Mouse (Mus musculus): ENCODE measurements around the gene Zfp277. TPM values are rescaled to one million over a fixed set of nuclear protein-coding genes. Genes with fewer than 3 reads are reported as not detected.

Gene Zfp277
- polyA plus RNA-seq, 1 experiment from 2014 or later = 41.9 TPM

- no peak for DNase-seq (ENCODE audit: low spot score)
- no peak for ATAC-seq (replicated peaks; ENCODE audit: low FRiP score, low TSS enrichment, low read depth)
Observed at GRCm38 (mm10) chr12:40303960-40304359, 141.7 kb downstream of the Zfp277 start.

GRCm38 (mm10) chr12:40298636-40299035 is 147.1 kb downstream of the Zfp277 start:
- WGBS = 81% methylated on average over 3 of the region's 3 CpGs
- Histone ChIP-seq H3K4me1 (replicated peaks; ENCODE audit: control insufficient read depth, insufficient read depth, low read length) (no peaks in the 10 kb centered on the region), H3K9me3 (ENCODE audit: control insufficient read depth, low read length) (no peaks in the 10 kb centered on the region), H3K27me3 (replicated peaks; ENCODE audit: control insufficient read depth, insufficient read depth, low read length) (no peaks in the 10 kb centered on the region), H3K4me2 (ENCODE audit: low read length) (no peak overlapping the region), H3K27ac (ENCODE audit: low read depth) (no peak overlapping the region), H3K4me3 (ENCODE audit: low read depth, low read length) (no peak overlapping the region), H3K9ac (ENCODE audit: low read length) (no peak overlapping the region), H3K36me3 (ENCODE audit: control insufficient read depth, insufficient read depth, low read length) (no peaks in the 10 kb centered on the region)
- ATAC-seq (replicated peaks; ENCODE audit: low FRiP score, low TSS enrichment, low read depth) (no peak), DNase-seq (ENCODE audit: low spot score) (no peak)

More at GRCm38 (mm10) chr12:40303960-40304359, 141.7 kb downstream of the Zfp277 start:
- H3K27ac ChIP-seq (ENCODE audit: low read depth) = no peak overlapping the region
- no peak overlapping the region for H3K4me2 ChIP-seq (ENCODE audit: low read length)
- H3K4me1 ChIP-seq (replicated peaks; ENCODE audit: control insufficient read depth, insufficient read depth, low read length) = no peaks in the 10 kb centered on the region
- no peaks in the 10 kb centered on the region for H3K27me3 ChIP-seq (replicated peaks; ENCODE audit: control insufficient read depth, insufficient read depth, low read length)
- WGBS = 52% methylated on average over 6 of the region's 6 CpGs
- H3K9me3 ChIP-seq (ENCODE audit: control insufficient read depth, low read length) = no peaks in the 10 kb centered on the region
- H3K4me3 ChIP-seq (ENCODE audit: low read depth, low read length) = no peak overlapping the region
- no peaks in the 10 kb centered on the region for H3K36me3 ChIP-seq (ENCODE audit: control insufficient read depth, insufficient read depth, low read length)
- no peak overlapping the region for H3K9ac ChIP-seq (ENCODE audit: low read length)

- Histone ChIP-seq H3K36me3 (ENCODE audit: control insufficient read depth, insufficient read depth, low read length) (no peaks in the 10 kb centered on the region), H3K4me2 (ENCODE audit: low read length) (no peak overlapping the region), H3K27me3 (replicated peaks; ENCODE audit: control insufficient read depth, insufficient read depth, low read length) (no peaks in the 10 kb centered on the region), H3K9me3 (ENCODE audit: control insufficient read depth, low read length) (peaks cover 8% of the 10 kb centered on the region), H3K27ac (ENCODE audit: low read depth) (no peak overlapping the region), H3K4me1 (replicated peaks; ENCODE audit: control insufficient read depth, insufficient read depth, low read length) (no peaks in the 10 kb centered on the region), H3K9ac (ENCODE audit: low read length) (no peak overlapping the region), H3K4me3 (ENCODE audit: low read depth, low read length) (no peak overlapping the region)
- WGBS = 58% methylated on average over 4 of the region's 4 CpGs
- no peak for ATAC-seq (replicated peaks; ENCODE audit: low FRiP score, low TSS enrichment, low read depth)
- no peak for DNase-seq (ENCODE audit: low spot score)
Observed at GRCm38 (mm10) chr12:40286539-40286938, 159.2 kb downstream of the Zfp277 start.

DNA sequence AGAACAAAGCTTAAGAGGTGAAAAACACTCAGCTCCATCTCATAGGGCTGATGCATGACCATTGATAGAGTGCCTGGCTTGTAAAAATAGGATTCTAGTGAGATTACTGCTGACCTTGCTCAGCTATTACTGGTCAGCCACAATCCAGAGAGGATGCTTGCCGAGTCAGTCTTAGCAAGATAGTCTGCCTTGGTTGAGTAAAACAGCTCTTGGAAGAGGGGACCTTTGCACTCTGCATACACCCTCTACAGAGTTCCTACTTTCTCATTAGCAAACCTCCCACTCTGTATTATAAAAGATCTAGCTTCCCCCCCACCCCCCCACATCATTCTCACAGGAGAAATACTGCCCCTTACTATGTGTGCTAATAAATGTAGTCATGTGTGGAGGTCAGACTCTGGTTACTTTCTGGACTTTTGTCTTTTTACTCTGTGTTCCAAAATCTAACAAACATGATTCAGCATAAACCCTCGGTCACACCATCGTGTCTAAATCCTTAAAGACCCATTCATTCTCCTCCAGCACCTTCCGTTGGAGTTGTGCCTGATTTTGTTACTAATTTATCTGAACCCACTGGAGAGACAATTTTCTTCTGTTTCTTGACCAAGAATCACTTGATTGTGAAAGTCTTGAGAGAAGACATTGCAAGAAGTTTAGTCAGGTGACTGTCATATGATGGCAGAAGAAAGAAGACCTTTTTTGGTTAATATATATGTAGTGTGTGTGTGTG is 164.9 kb downstream of the Zfp277 start:
- Histone ChIP-seq H3K4me3 (ENCODE audit: low read depth, low read length) (no peak overlapping the region), H3K9me3 (ENCODE audit: control insufficient read depth, low read length) (no peaks in the 10 kb centered on the region), H3K4me2 (ENCODE audit: low read length) (no peak overlapping the region), H3K27me3 (replicated peaks; ENCODE audit: control insufficient read depth, insufficient read depth, low read length) (no peaks in the 10 kb centered on the region), H3K27ac (ENCODE audit: low read depth) (no peak overlapping the region), H3K36me3 (ENCODE audit: control insufficient read depth, insufficient read depth, low read length) (no peaks in the 10 kb centered on the region), H3K4me1 (replicated peaks; ENCODE audit: control insufficient read depth, insufficient read depth, low read length) (no peaks in the 10 kb centered on the region), H3K9ac (ENCODE audit: low read length) (no peak overlapping the region)
- 83% methylated on average over 4 of the region's 4 CpGs for WGBS
- ATAC-seq (replicated peaks; ENCODE audit: low FRiP score, low TSS enrichment, low read depth) = no peak
- DNase-seq (ENCODE audit: low spot score) = no peak

DNA sequence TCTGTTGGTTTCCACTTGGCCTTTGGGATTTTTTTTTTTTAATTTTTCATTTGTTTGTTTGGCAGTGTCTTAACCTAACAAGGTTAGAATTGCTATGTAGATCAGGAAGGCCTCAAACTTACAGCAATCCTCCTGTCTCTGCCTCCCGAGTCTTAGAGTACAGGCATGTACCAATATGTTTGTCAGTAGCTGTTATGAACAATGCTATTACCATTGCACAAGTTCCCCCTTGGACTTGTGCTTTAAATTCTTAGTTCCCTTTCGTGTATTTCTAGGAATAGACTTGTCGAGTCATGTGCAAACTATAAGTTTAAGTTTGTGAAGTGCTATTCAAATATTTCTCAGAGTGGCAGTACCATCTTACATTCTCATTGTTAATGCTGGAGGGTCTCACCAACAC is 168.1 kb downstream of the Zfp277 start:
- Histone ChIP-seq H3K27me3 (replicated peaks; ENCODE audit: control insufficient read depth, insufficient read depth, low read length) (no peaks in the 10 kb centered on the region), H3K36me3 (ENCODE audit: control insufficient read depth, insufficient read depth, low read length) (no peaks in the 10 kb centered on the region), H3K4me3 (ENCODE audit: low read depth, low read length) (no peak overlapping the region), H3K4me2 (ENCODE audit: low read length) (no peak overlapping the region), H3K9ac (ENCODE audit: low read length) (no peak overlapping the region), H3K4me1 (replicated peaks; ENCODE audit: control insufficient read depth, insufficient read depth, low read length) (no peaks in the 10 kb centered on the region), H3K9me3 (ENCODE audit: control insufficient read depth, low read length) (no peaks in the 10 kb centered on the region), H3K27ac (ENCODE audit: low read depth) (no peak overlapping the region)
- 86% methylated on average over 3 of the region's 3 CpGs for WGBS
- no peak for ATAC-seq (replicated peaks; ENCODE audit: low FRiP score, low TSS enrichment, low read depth)
- no peak for DNase-seq (ENCODE audit: low spot score)

- no peak overlapping the region for H3K9ac ChIP-seq (ENCODE audit: low read length)
- H3K27me3 ChIP-seq (replicated peaks; ENCODE audit: control insufficient read depth, insufficient read depth, low read length) = no peaks in the 10 kb centered on the region
- no peaks in the 10 kb centered on the region for H3K36me3 ChIP-seq (ENCODE audit: control insufficient read depth, insufficient read depth, low read length)
- H3K4me1 ChIP-seq (replicated peaks; ENCODE audit: control insufficient read depth, insufficient read depth, low read length) = no peaks in the 10 kb centered on the region
- H3K9me3 ChIP-seq (ENCODE audit: control insufficient read depth, low read length) = no peaks in the 10 kb centered on the region
- H3K27ac ChIP-seq (ENCODE audit: low read depth) = no peak overlapping the region
- no peak for ATAC-seq (replicated peaks; ENCODE audit: low FRiP score, low TSS enrichment, low read depth)
- no peak overlapping the region for H3K4me3 ChIP-seq (ENCODE audit: low read depth, low read length)
- DNase-seq (ENCODE audit: low spot score) = no peak
- no peak overlapping the region for H3K4me2 ChIP-seq (ENCODE audit: low read length)
Observed at GRCm38 (mm10) chr12:40274931-40275330, 170.8 kb downstream of the Zfp277 start.

DNA sequence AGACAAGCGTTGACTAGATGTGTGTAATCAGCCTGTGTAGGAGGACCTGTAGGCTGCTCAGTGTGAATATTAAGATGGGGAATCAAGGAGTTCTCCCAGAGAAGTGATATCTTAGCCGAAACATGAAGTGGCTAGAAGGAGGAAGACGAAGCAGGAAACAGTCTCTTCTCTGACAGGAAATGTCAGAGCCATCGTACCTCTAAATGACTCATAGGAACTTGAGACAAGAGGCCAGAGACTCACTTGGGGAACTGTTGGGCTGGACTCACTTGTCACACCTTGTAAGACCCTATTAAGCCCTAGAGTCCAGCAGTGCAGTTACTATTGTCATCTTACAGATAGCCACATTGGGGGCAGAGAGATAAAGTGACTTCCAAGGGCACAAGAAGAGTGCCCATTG is 172.4 kb downstream of the Zfp277 start:
- DNase-seq (ENCODE audit: low spot score) (no peak), ATAC-seq (replicated peaks; ENCODE audit: low FRiP score, low TSS enrichment, low read depth) (no peak)
- H3K4me3 ChIP-seq (ENCODE audit: low read depth, low read length) = no peak overlapping the region
- no peaks in the 10 kb centered on the region for H3K36me3 ChIP-seq (ENCODE audit: control insufficient read depth, insufficient read depth, low read length)
- H3K9ac ChIP-seq (ENCODE audit: low read length) = no peak overlapping the region
- WGBS = 83% methylated on average over 4 of the region's 4 CpGs
- no peak overlapping the region for H3K27ac ChIP-seq (ENCODE audit: low read depth)
- H3K4me1 ChIP-seq (replicated peaks; ENCODE audit: control insufficient read depth, insufficient read depth, low read length) = no peaks in the 10 kb centered on the region
- no peak overlapping the region for H3K4me2 ChIP-seq (ENCODE audit: low read length)
- H3K9me3 ChIP-seq (ENCODE audit: control insufficient read depth, low read length) = no peaks in the 10 kb centered on the region
- no peaks in the 10 kb centered on the region for H3K27me3 ChIP-seq (replicated peaks; ENCODE audit: control insufficient read depth, insufficient read depth, low read length)

GRCm38 (mm10) chr12:40272710-40273109 is 173.0 kb downstream of the Zfp277 start:
- Histone ChIP-seq H3K9ac (ENCODE audit: low read length) (no peak overlapping the region), H3K4me2 (ENCODE audit: low read length) (no peak overlapping the region), H3K27ac (ENCODE audit: low read depth) (no peak overlapping the region), H3K4me3 (ENCODE audit: low read depth, low read length) (no peak overlapping the region), H3K36me3 (ENCODE audit: control insufficient read depth, insufficient read depth, low read length) (no peaks in the 10 kb centered on the region), H3K27me3 (replicated peaks; ENCODE audit: control insufficient read depth, insufficient read depth, low read length) (no peaks in the 10 kb centered on the region), H3K9me3 (ENCODE audit: control insufficient read depth, low read length) (no peaks in the 10 kb centered on the region), H3K4me1 (replicated peaks; ENCODE audit: control insufficient read depth, insufficient read depth, low read length) (no peaks in the 10 kb centered on the region)
- ATAC-seq (replicated peaks; ENCODE audit: low FRiP score, low TSS enrichment, low read depth) = no peak
- DNase-seq (ENCODE audit: low spot score) = no peak
- 77% methylated on average over 4 of the region's 4 CpGs for WGBS

DNA sequence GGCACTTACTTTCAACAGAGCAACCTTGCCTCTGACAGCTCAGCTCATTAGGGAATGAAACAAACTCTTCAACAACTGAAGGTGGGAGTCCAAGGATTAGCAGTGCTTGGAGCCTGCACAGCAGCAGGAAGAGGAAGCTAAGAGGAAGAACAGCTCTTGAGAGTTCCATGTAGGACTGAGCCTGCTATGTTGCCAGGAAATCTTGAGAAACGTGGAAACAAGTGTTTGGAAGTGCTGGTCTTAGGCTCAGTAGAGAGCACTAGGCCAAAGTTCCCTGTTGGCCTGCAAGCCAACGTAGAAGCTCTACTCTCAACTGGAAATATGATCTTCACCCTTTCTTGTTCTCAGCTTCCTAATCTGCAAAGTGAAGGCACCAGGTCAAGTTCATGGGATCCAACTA is 177.4 kb downstream of the Zfp277 start:
- no peak overlapping the region for H3K4me3 ChIP-seq (ENCODE audit: low read depth, low read length)
- no peak overlapping the region for H3K9ac ChIP-seq (ENCODE audit: low read length)
- H3K9me3 ChIP-seq (ENCODE audit: control insufficient read depth, low read length) = no peaks in the 10 kb centered on the region
- H3K27ac ChIP-seq (ENCODE audit: low read depth) = no peak overlapping the region
- H3K36me3 ChIP-seq (ENCODE audit: control insufficient read depth, insufficient read depth, low read length) = no peaks in the 10 kb centered on the region
- H3K4me1 ChIP-seq (replicated peaks; ENCODE audit: control insufficient read depth, insufficient read depth, low read length) = no peaks in the 10 kb centered on the region
- no peaks in the 10 kb centered on the region for H3K27me3 ChIP-seq (replicated peaks; ENCODE audit: control insufficient read depth, insufficient read depth, low read length)
- ATAC-seq (replicated peaks; ENCODE audit: low FRiP score, low TSS enrichment, low read depth) = no peak
- 72% methylated on average over 2 of the region's 2 CpGs for WGBS
- no peak for DNase-seq (ENCODE audit: low spot score)
- H3K4me2 ChIP-seq (ENCODE audit: low read length) = no peak overlapping the region
